26 mouse cellular contexts compared by ENCODE assay signal in the genomic region with DNA sequence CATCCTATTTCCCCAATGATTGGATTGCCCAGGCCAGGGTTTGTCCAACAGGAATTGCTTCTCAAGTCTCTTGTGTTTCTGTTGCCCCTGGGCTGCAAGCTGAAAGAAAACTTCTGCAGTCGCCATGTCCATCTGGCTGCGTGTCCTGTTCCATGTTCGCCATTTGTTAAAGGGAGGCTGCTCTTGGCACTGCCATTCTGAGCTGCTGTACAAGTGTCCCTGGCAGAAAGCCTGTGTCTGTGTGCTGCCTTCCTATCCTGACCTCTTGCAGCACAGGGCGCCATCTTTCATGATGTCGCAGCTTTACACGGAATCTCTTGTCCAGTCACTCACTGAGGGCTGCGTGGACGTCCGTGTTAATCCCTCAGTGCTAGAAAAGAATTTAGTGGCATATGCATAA.
DNase-seq lines count a peak whose midpoint lies in the region; TF ChIP-seq lines count a peak whose summit lies in the region.
"Had no signal": no experiment of that assay in that cellular context is flagged by ENCODE, and none has a peak within 500 bp of the region (broad histone marks: within the 10 kb centered on the region; RNA-seq: fewer than 3 reads in every experiment).

No protein-coding gene starts in this region.

- peak; percentile 9 to 21 for DNase-seq in cerebellum, adult 18-20 months
- DNase-seq in cerebellum, adult 9-10 months = no peak
- peak; percentile 26 for DNase-seq in gastrocnemius, adult 2 months
- DNase-seq in gastrocnemius, adult 18-20 months (ENCODE audit: low spot score) = no peak
- DNase-seq in layer of hippocampus, adult 9-11 months = peak; percentile 17
- no peak for DNase-seq in layer of hippocampus, postnatal 25 days (ENCODE audit: extremely low spot score in 1 of 2, low spot score in 1 of 2)
- DNase-seq in cerebellum, postnatal 36 days = peak; percentile 9 to 20
- no peak for DNase-seq in urinary bladder, postnatal 36 days (ENCODE audit: low spot score in 2 of 2)
- DNase-seq: adrenal gland, postnatal 10 days; gastrocnemius, postnatal 36 days; kidney, adult 8-10 months; kidney, postnatal 4 days; right cerebral cortex, adult 18-20 months; spleen, adult 18-20 months; thymus, postnatal 14 days had no signal

- intact Hi-C loops in gastrocnemius, adult 2 months (cut with DNase I) = no loop called here

- TF ChIP-seq CTCF in gastrocnemius, adult 2 months (IDR thresholded peaks at IDR 0.05) = no peak

- no peak overlapping the region for H3K4me3 ChIP-seq in gastrocnemius, adult 2 months
- H3K4me3 ChIP-seq: erythroblast, embryonic 14.5 days; forebrain, embryonic 12.5 days; heart, adult 2 months; heart, embryonic 12.5 days; hindbrain, embryonic 15.5 days; limb, embryonic 13.5 days; lung, embryonic 15.5 days; midbrain, embryonic 10.5 days; myocyte; neural tube, embryonic 12.5 days had no signal

- H3K27ac ChIP-seq in gastrocnemius, adult 2 months = no peak overlapping the region
- H3K27ac ChIP-seq: forebrain, embryonic 12.5 days; heart, adult 2 months; hindbrain, embryonic 15.5 days; kidney, postnatal 0 days; limb, embryonic 13.5 days; lung, embryonic 15.5 days; midbrain, embryonic 10.5 days; neural tube, embryonic 12.5 days had no signal

Comparison
In these comparisons a context has a peak if more than half of its experiments do, and no peak if none do; other contexts are left out.
1. DNase-seq: peak in cerebellum, adult 18-20 months (2 of 2), gastrocnemius, adult 2 months (single experiment), layer of hippocampus, adult 9-11 months (single experiment) and cerebellum, postnatal 36 days (2 of 2); none in cerebellum, adult 9-10 months (single experiment), gastrocnemius, adult 18-20 months (single experiment), layer of hippocampus, postnatal 25 days (0 of 2) and urinary bladder, postnatal 36 days (0 of 2).